Mouse (Mus musculus) thymus, postnatal 14 days (tissue): Measurements from ENCODE around the gene Rnf151.
"Not testable (repeated sequence)": the region's sequence is repeated elsewhere in the genome, so short reads cannot be mapped to it uniquely, and the experiment has no call there.

ENCODE experiments used
- DNase-seq: peaks from one replicate; pipeline ENCODE4 v3.0.0; 2021

Rnf151 gene

GRCm38 (mm10) chr17:24701251-24701650, 16.6 kb downstream of the Rnf151 start:
- no peak for DNase-seq

GRCm38 (mm10) chr17:24699473-24699872, 18.4 kb downstream of the Rnf151 start:
- DNase-seq = no peak

- no peak for DNase-seq
Observed at GRCm38 (mm10) chr17:24698715-24699114, 19.1 kb downstream of the Rnf151 start.

- DNase-seq = peak; percentile 48
Observed at GRCm38 (mm10) chr17:24697985-24698384, 19.9 kb downstream of the Rnf151 start.

- peak; percentile 92 for DNase-seq
Observed at GRCm38 (mm10) chr17:24696011-24696697, 21.7 kb downstream of the Rnf151 start, which contains the start of the genes Gfer and Noxo1. Gfer (minus strand) TSS chr17:24696156. Noxo1 (plus strand) TSS chr17:24696234.

- no peak for DNase-seq
Observed at GRCm38 (mm10) chr17:24695326-24696010, 22.4 kb downstream of the Rnf151 start.

GRCm38 (mm10) chr17:24692385-24692784, 25.5 kb downstream of the Rnf151 start:
- DNase-seq = no peak

GRCm38 (mm10) chr17:24689251-24690081, 28.4 kb downstream of the Rnf151 start, which contains the start of gene Syngr3:
Syngr3 (minus strand) TSS chr17:24689955.
- DNase-seq = no peak

GRCm38 (mm10) chr17:24687599-24687998, 30.3 kb downstream of the Rnf151 start:
- DNase-seq = no peak

GRCm38 (mm10) chr17:24687146-24687595, 30.7 kb downstream of the Rnf151 start:
- DNase-seq = peak; percentile 72

GRCm38 (mm10) chr17:24686514-24686913, 31.3 kb downstream of the Rnf151 start:
- peak; percentile 59 for DNase-seq

GRCm38 (mm10) chr17:24677500-24678080, 40.3 kb downstream of the Rnf151 start:
- no peak for DNase-seq

GRCm38 (mm10) chr17:24676877-24677276, 41.0 kb downstream of the Rnf151 start:
- DNase-seq = no peak

GRCm38 (mm10) chr17:24676187-24676586, 41.7 kb downstream of the Rnf151 start:
- DNase-seq = peak; percentile 79

GRCm38 (mm10) chr17:24674277-24674676, 43.6 kb downstream of the Rnf151 start:
- DNase-seq = no peak

- no peak for DNase-seq
Observed at GRCm38 (mm10) chr17:24672141-24672540, 45.7 kb downstream of the Rnf151 start.

GRCm38 (mm10) chr17:24671346-24671745, 46.5 kb downstream of the Rnf151 start:
- DNase-seq = no peak

GRCm38 (mm10) chr17:24670246-24670844, 47.5 kb downstream of the Rnf151 start:
- DNase-seq = no peak

GRCm38 (mm10) chr17:24669545-24670245, 48.2 kb downstream of the Rnf151 start, which contains the start of gene Zfp598:
Zfp598 (plus strand) TSS chr17:24669687.
- peak; percentile 97 for DNase-seq

- not testable (repeated sequence) for DNase-seq
Observed at GRCm38 (mm10) chr17:24669214-24669544, 48.7 kb downstream of the Rnf151 start.

GRCm38 (mm10) chr17:24667416-24667815, 50.4 kb downstream of the Rnf151 start:
- DNase-seq = peak; percentile 65

GRCm38 (mm10) chr17:24667011-24667410, 50.9 kb downstream of the Rnf151 start:
- DNase-seq = not testable (repeated sequence)
